Mouse (Mus musculus) intestine, postnatal 0 days (tissue): ENCODE measurements at regions not wholly inside any gene's neighbourhood (a gene's known extent, or its start where the extent isn't known, plus 50 kb on each side); places are given as distances from the start of the nearest gene placed in this dataset.

Experiments
- ATAC-seq: fragments of 200-750 bp; cut with Nextera tagmentation; 2 replicates; pipeline ENCODE4 v1.8.0; 2017; ENCODE audit warnings: mild to moderate bottlenecking, moderate TSS enrichment, moderate library complexity
- H3K27ac ChIP-seq: fragments of 300-500 bp; sonication (generic); 2 replicates; pipeline ENCODE4 v1.5.1; 2014; ENCODE audit warnings: mild to moderate bottlenecking, low read depth, low read length, moderate library complexity
- H3K27me3 ChIP-seq: fragments of 300-500 bp; sonication (generic); replicated peaks from 2 replicates; pipeline ENCODE4 v1.6.1; 2014; ENCODE audit warnings: low read length, mixed read lengths; ENCODE audit not compliant: control insufficient read depth, insufficient read depth
- H3K36me3 ChIP-seq: fragments of 300-500 bp; sonication (generic); 2 replicates; pipeline ENCODE4 v1.6.1; 2014; ENCODE audit warnings: mild to moderate bottlenecking, moderate library complexity; ENCODE audit not compliant: control insufficient read depth, insufficient read depth
- H3K4me1 ChIP-seq: fragments of 300-500 bp; sonication (generic); replicated peaks from 2 replicates; pipeline ENCODE4 v1.6.1; 2014; ENCODE audit warnings: antibody characterized with exemption, low read length, mixed read lengths; ENCODE audit not compliant: control insufficient read depth, insufficient read depth
- H3K4me2 ChIP-seq: fragments of 300-500 bp; sonication (generic); replicated peaks from 2 replicates; pipeline ENCODE4 v1.6.1; 2014; ENCODE audit warnings: low read depth, mild to moderate bottlenecking, moderate library complexity
- H3K4me3 ChIP-seq: fragments of 300-500 bp; sonication (generic); 2 replicates; pipeline ENCODE4 v1.5.1; 2014; ENCODE audit warnings: low read depth, low read length
- H3K9ac ChIP-seq: fragments of 300-500 bp; sonication (generic); 2 replicates; pipeline ENCODE4 v1.6.1; 2014; ENCODE audit warnings: mild to moderate bottlenecking, low read depth, low read length
- H3K9me3 ChIP-seq: fragments of 300-500 bp; sonication (generic); 2 replicates; pipeline ENCODE4 v1.6.1; 2016; ENCODE audit warnings: mixed run types; ENCODE audit not compliant: control insufficient read depth
- CTCF ChIP-seq: sonication (generic); IDR thresholded peaks from 2 replicates; pipeline ENCODE4 v1.5.1; 2016; ENCODE audit warnings: low read depth, mild to moderate bottlenecking, control low read depth, antibody characterized with exemption, moderate library complexity
- WGBS: fragments of 180-500 bp; shearing (Covaris S2); extraction: QIAGEN DNeasy Blood & Tissue Kit; methylation state at CpG from one replicate; pipeline ENCODE4 v1.1.7; 2014; 5-methylcytosine and 5-hydroxymethylcytosine counted together

DNA sequence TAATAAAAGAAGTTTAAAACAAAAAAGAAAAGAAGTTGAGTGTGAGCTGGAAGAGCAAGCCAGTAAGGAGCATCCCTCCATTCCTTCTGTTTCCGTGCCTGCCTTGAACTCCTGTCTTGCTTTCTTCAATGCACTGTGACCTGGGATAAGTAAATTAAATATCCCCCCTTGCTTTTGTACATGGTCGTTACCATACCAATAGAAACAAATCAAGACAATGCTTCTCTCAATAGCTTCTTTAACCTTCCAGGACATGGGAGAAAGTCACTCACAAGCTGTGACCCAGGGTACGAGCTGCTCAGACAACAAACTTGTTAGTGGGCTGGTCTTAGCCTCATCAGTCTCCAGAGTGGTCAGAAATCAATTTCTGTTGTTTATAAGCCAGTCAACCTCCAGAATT, 53.4 kb upstream of the Nkd1 start:
- Histone ChIP-seq H3K9me3 (no peaks in the 10 kb centered on the region), H3K4me3 (no peak overlapping the region), H3K36me3 (no peaks in the 10 kb centered on the region), H3K4me2 (no peak overlapping the region), H3K4me1 (no peaks in the 10 kb centered on the region), H3K27me3 (no peaks in the 10 kb centered on the region), H3K27ac (no peak overlapping the region), H3K9ac (no peak overlapping the region)
- no peak for TF ChIP-seq CTCF
- WGBS, result 73% methylated on average over 3 of the region's 3 CpGs
- no peak for ATAC-seq

DNA sequence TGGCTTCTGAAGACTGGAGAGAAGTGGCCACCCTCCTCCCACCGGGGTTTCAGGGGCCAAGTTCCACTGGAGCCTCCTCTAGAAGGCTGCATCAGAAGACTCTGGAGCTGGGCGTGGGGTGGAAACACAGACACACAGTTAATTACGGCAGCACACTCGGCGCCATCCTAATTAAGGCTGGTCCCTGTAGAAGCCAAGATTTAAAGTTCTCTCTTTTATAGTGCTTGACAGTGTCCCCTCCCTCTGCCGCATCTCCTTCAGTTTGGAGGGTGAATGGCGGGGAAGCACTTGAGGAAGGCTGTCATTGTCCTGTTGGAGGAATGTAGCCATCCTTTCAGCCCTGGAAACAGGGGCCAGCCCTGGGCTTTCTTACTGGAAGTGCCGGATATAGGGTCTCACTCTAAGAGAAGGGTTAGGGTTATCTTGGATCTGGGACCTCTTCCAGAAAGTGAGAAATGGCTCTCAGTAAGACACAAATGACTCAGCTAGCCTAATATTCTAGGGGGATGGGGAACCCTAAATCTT, 50.2 kb upstream of the Nkd1 start:
- Histone ChIP-seq H3K27ac (no peak overlapping the region), H3K4me1 (no peaks in the 10 kb centered on the region), H3K9ac (no peak overlapping the region), H3K4me3 (no peak overlapping the region), H3K4me2 (no peak overlapping the region), H3K36me3 (no peaks in the 10 kb centered on the region), H3K9me3 (no peaks in the 10 kb centered on the region), H3K27me3 (no peaks in the 10 kb centered on the region)
- no peak for ATAC-seq
- TF ChIP-seq CTCF, result no peak
- WGBS, result 55% methylated on average over 8 of the region's 8 CpGs
